Mouse (Mus musculus): ENCODE data around the gene Npff. TPM values are rescaled to one million over a fixed set of nuclear protein-coding genes. Genes with fewer than 3 reads are reported as not detected.

Gene Npff
- polyA plus RNA-seq (2014; fragmentation: Illumina TruSeq; extraction: RNeasy Lipid Tissue Mini Kit (QIAGEN cat#74804); ENCODE audit: insufficient read depth, low read depth, low replicate concordance), result 3.4 TPM

DNA sequence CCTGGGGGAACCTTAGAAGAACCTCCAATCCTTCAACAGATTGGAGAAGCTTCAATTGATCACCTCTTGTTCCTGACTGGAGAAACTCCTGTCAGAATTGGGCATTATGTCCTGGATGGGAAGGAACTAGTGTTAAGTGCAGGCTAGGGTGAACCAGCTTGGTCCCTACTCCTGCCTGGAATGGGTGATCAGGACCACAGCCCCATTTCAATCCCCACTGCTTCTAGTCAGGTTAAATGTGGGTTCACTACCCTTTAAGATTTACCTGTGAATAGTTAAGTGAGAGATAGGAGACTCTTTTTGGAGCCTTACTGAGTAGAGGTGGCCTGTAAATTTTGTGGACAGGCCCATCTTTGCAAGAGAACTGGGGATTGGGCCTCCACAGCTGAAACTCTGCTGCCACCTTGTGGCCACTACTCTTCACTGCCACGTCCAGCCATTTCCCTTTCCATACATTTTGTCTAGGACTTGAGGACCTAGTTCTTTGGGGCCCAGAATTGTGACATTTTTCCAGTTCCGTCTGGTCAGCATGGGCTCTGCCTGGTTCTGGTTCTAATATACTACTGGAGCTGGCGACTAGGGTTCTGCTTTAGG, at the start of gene Npff:
Npff (minus strand) TSS at position 51 of the 594 bp plus-strand sequence.

DNA sequence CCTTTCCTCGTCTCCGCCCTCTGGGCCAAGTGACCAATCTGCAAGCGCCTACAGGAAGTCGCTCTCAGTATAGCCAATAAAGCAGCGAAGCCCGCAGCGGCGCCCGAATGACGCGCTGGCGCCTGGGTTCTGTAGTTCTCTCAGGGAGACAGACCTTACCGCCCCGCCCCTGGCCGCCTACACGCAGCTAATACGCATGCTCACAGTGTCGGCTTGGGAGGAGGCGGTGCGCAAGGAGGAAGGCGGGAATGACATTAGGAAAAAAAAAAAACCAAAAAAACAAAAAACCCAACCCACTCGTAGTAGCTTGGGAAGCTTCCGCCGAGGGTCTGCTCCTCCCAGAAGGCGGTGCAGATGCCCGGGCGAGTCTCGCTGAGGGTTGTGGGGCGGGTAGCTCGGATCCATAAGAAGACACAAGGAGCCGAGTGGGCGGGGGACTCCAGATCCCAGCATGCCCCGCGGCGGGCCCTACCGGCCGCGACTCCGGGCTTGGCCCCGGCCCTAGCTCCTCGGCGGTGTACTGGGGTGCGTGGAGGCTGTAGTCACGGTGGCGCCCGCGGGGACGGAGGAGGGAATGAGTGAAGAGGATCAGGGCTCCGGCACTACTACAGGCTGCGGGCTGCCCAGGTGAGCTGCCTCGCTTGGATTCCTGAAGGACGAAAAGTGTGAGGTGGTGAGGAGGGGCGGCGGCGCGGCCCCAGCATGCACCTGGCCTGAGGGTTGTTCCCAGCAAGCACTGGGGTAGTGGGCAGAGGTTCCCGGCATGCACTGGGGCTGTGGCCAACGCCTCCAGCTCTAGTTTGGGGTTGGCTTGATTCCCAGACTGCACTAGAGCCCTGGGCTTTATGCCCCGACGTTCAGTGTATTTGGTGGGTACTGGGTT, 6.5 kb downstream of the Npff start, which contains the start of gene Tarbp2:
Tarbp2 (plus strand) TSS at position 217 of the 883 bp plus-strand sequence.

DNA sequence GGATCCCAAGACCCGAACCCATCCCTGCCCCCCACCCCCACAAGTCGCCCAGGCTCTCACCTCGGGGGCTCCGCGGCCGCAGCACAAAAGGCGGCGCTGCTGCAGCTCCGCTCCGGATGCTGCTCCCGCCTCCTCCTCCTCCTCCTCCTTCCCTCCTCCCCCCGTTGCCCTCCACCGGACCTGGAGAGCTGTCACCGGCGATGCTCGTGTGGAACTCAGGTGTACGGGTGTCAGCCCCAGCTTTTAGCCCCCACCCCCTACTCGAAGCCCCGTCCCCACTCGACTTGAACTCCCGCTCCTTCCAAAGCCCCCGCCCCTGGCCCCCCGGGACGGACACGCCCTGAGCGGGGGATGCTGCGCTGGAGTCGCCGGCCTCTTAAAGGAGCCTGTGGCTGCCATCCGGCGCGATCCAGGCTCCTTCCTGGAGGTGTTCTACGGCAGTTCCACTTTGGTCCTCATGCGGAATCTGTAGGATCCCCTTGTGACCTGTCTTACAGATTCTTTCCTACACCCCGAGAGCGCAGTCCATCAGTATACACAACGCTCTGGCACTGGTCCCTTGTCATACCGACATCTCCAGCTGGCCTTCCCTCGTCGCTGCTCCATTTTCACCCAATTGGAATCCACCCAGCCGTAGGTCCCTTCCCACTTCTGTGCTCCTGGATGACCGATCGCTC, 7.9 kb downstream of the Npff start, which contains the start of gene Map3k12:
Map3k12 (minus strand) TSS at position 337 of the 677 bp plus-strand sequence.

GRCm38 (mm10) chr15:102503447-102503846, 21.3 kb downstream of the Npff start, which contains the start of gene Gm10337:
Gene Gm10337, plus strand, starts transcription at chr15:102503722.

Other genes starting within 250 kb of the Npff start
- 38.5 TPM for gene Mfsd5, start 245.5 kb downstream of the Npff start, polyA plus RNA-seq (2014; fragmentation: Illumina TruSeq; extraction: RNeasy Lipid Tissue Mini Kit (QIAGEN cat#74804); ENCODE audit: insufficient read depth, low read depth, low replicate concordance)
- gene Espl1, start 228.7 kb downstream of the Npff start, polyA plus RNA-seq (2014; fragmentation: Illumina TruSeq; extraction: RNeasy Lipid Tissue Mini Kit (QIAGEN cat#74804); ENCODE audit: insufficient read depth, low read depth, low replicate concordance), result 1.2 TPM
- gene Pfdn5, start 198.8 kb downstream of the Npff start, polyA plus RNA-seq (2014; fragmentation: Illumina TruSeq; extraction: RNeasy Lipid Tissue Mini Kit (QIAGEN cat#74804); ENCODE audit: insufficient read depth, low read depth, low replicate concordance), result 792 TPM
- gene Myg1, start 193.2 kb downstream of the Npff start, polyA plus RNA-seq (2014; fragmentation: Illumina TruSeq; extraction: RNeasy Lipid Tissue Mini Kit (QIAGEN cat#74804); ENCODE audit: insufficient read depth, low read depth, low replicate concordance), result 41.8 TPM
- 13.3 TPM for gene Aaas, start 174.2 kb downstream of the Npff start, polyA plus RNA-seq (2014; fragmentation: Illumina TruSeq; extraction: RNeasy Lipid Tissue Mini Kit (QIAGEN cat#74804); ENCODE audit: insufficient read depth, low read depth, low replicate concordance)
- not detected for gene Sp7, start 157.8 kb downstream of the Npff start, polyA plus RNA-seq (2014; fragmentation: Illumina TruSeq; extraction: RNeasy Lipid Tissue Mini Kit (QIAGEN cat#74804); ENCODE audit: insufficient read depth, low read depth, low replicate concordance)
- gene Sp1, start 118.8 kb downstream of the Npff start, polyA plus RNA-seq (2014; fragmentation: Illumina TruSeq; extraction: RNeasy Lipid Tissue Mini Kit (QIAGEN cat#74804); ENCODE audit: insufficient read depth, low read depth, low replicate concordance), result 12.7 TPM
- gene Amhr2, start 79.6 kb downstream of the Npff start, polyA plus RNA-seq (2014; fragmentation: Illumina TruSeq; extraction: RNeasy Lipid Tissue Mini Kit (QIAGEN cat#74804); ENCODE audit: insufficient read depth, low read depth, low replicate concordance), result 9.2 TPM
- 139 TPM for gene Prr13, start 65.9 kb downstream of the Npff start, polyA plus RNA-seq (2014; fragmentation: Illumina TruSeq; extraction: RNeasy Lipid Tissue Mini Kit (QIAGEN cat#74804); ENCODE audit: insufficient read depth, low read depth, low replicate concordance)
- 289 TPM for gene Pcbp2, start 54.4 kb downstream of the Npff start, polyA plus RNA-seq (2014; fragmentation: Illumina TruSeq; extraction: RNeasy Lipid Tissue Mini Kit (QIAGEN cat#74804); ENCODE audit: insufficient read depth, low read depth, low replicate concordance)
- not detected for gene Gm10337, start 21.2 kb downstream of the Npff start, polyA plus RNA-seq (2014; fragmentation: Illumina TruSeq; extraction: RNeasy Lipid Tissue Mini Kit (QIAGEN cat#74804); ENCODE audit: insufficient read depth, low read depth, low replicate concordance)
- gene Map3k12, start 7.9 kb downstream of the Npff start, polyA plus RNA-seq (2014; fragmentation: Illumina TruSeq; extraction: RNeasy Lipid Tissue Mini Kit (QIAGEN cat#74804); ENCODE audit: insufficient read depth, low read depth, low replicate concordance), result 3.0 TPM
- gene Tarbp2, start 6.8 kb downstream of the Npff start, polyA plus RNA-seq (2014; fragmentation: Illumina TruSeq; extraction: RNeasy Lipid Tissue Mini Kit (QIAGEN cat#74804); ENCODE audit: insufficient read depth, low read depth, low replicate concordance), result 23.7 TPM
- not detected for gene Gm28047, start 100.1 kb upstream of the Npff start, polyA plus RNA-seq (2014; fragmentation: Illumina TruSeq; extraction: RNeasy Lipid Tissue Mini Kit (QIAGEN cat#74804); ENCODE audit: insufficient read depth, low read depth, low replicate concordance)
- gene Atf7, start 100.5 kb upstream of the Npff start, polyA plus RNA-seq (2014; fragmentation: Illumina TruSeq; extraction: RNeasy Lipid Tissue Mini Kit (QIAGEN cat#74804); ENCODE audit: insufficient read depth, low read depth, low replicate concordance), result 48.0 TPM
- 300 TPM for gene Atp5g2, start 147.4 kb upstream of the Npff start, polyA plus RNA-seq (2014; fragmentation: Illumina TruSeq; extraction: RNeasy Lipid Tissue Mini Kit (QIAGEN cat#74804); ENCODE audit: insufficient read depth, low read depth, low replicate concordance)
- gene Calcoco1, start 197.2 kb upstream of the Npff start, polyA plus RNA-seq (2014; fragmentation: Illumina TruSeq; extraction: RNeasy Lipid Tissue Mini Kit (QIAGEN cat#74804); ENCODE audit: insufficient read depth, low read depth, low replicate concordance), result 44.1 TPM

Measured in lung, adult 10 weeks (tissue).